Mouse (Mus musculus): ENCODE results near the gene Cuta. TPM values are rescaled to one million over a fixed set of nuclear protein-coding genes. Genes with fewer than 3 reads are reported as not detected.
"Not testable (repeated sequence)": the region's sequence is repeated elsewhere in the genome, so short reads cannot be mapped to it uniquely, and the experiment has no call there.

Gene Cuta
- polyA plus RNA-seq (2015; fragmentation: Nextera tagmentation; extraction: Ambion mirVana) = 194 and 199 TPM in 2 replicates

DNA sequence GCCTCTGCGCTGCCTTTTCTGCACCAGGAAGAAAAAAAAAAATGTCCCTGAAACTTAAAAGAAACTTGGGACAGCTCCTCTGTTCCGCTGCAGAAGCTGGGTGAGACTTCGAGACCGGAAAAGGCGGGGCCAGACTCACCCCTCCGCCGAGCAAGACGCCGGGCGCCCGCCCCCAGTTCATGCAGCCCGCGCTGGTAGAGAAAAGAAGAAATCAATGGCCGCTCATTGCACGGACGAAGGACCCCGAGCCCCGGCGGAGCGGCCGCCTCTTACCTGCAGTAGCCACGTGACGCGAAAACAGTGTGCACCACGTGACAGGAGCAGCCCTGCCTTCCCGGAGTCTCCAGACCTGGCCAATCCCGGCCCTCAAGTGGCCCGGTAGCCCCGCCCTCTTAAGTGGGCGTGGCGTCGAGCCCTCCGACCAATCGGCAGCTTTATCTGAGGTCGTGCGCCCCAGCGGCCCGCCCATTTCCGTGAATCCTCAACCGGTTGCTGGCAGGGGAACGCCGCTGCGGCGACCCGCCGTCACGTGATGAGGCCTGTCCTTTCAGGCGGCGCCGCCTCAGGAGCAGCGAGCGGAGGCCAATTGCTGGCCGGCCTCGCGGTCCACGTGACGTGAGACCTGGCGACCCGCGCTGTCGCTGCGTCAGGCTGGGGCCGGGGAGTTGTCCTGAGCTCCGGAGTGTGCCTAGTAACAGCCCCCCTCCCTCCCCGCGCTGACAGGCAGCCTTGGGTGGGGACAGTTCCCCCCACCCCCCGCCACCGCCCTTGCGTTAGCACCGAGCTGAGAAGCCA, at the start of gene Cuta:
Cuta (minus strand) TSS at position 392 of the 795 bp plus-strand sequence.
- Histone ChIP-seq H3K27me3 (ENCODE audit: control insufficient read depth, insufficient read depth, low read depth, low read length) (no peaks in the 10 kb centered on the region), H3K9me3 (ENCODE audit: control insufficient read depth, low read length) (no peaks in the 10 kb centered on the region), H3K4me3 (ENCODE audit: low read length) (peak within 1 kb of the TSS; percentile 75), H3K9ac (ENCODE audit: low read length) (peak within 1 kb of the TSS; percentile 79), H3K27ac (ENCODE audit: low read length) (peak within 1 kb of the TSS; percentile 92), H3K4me1 (replicated peaks; ENCODE audit: control insufficient read depth, insufficient read depth, low read length) (peaks cover 21% of the 10 kb centered on the region), H3K4me2 (ENCODE audit: low read depth, low read length) (peak within 1 kb of the TSS; percentile 74), H3K36me3 (ENCODE audit: control insufficient read depth, insufficient read depth, low read length) (peaks cover 3% of the 10 kb centered on the region)
- peak; percentile 96 for ATAC-seq (ENCODE audit: low read depth)
- under 1% methylated on average over 70 of the region's 70 CpGs for whole genome bisulfite sequencing

DNA sequence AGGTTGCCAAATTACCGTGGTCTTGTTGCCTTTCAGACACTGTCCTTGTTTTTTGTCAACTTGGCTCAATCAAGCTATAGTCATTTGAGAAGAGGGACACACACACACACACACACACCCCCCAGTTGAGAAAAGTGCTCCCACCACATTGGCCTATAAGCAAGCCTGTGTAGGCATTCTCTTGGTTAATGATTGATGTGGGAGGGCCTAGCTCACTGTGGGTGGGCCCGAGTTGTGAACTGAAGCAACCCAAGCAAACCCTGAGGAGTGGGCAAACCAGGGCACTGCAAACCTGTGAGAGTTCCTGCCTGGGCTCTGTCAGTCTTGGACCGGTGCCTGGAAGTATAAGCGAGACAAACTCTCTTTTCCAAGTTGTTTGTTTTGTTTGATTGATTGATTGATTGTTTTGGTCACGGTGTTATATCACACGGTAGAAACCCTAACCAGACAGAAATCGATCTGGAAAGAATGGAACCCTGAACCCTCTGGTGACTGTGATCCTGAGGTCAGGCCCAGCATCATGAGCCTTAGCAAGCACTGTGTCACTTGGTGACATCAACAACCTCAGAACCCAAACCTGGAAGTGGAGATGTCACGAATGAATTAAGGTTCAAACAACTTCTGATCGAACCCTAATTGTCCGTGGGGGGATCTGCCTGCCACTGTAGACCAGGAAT, 46.3 kb upstream of the Cuta start:
- Histone ChIP-seq H3K4me2 (ENCODE audit: low read depth, low read length) (no peak overlapping the region), H3K27ac (ENCODE audit: low read length) (no peak overlapping the region), H3K27me3 (ENCODE audit: control insufficient read depth, insufficient read depth, low read depth, low read length) (no peaks in the 10 kb centered on the region), H3K9ac (ENCODE audit: low read length) (no peak overlapping the region), H3K4me3 (ENCODE audit: low read length) (no peak overlapping the region), H3K4me1 (replicated peaks; ENCODE audit: control insufficient read depth, insufficient read depth, low read length) (no peaks in the 10 kb centered on the region), H3K36me3 (ENCODE audit: control insufficient read depth, insufficient read depth, low read length) (peaks cover 2% of the 10 kb centered on the region; the same call in 1 of the 2 replicates), H3K9me3 (ENCODE audit: control insufficient read depth, low read length) (no peaks in the 10 kb centered on the region)
- WGBS = 54% methylated on average over 10 of the region's 10 CpGs
- no peak for ATAC-seq (ENCODE audit: low read depth)

DNA sequence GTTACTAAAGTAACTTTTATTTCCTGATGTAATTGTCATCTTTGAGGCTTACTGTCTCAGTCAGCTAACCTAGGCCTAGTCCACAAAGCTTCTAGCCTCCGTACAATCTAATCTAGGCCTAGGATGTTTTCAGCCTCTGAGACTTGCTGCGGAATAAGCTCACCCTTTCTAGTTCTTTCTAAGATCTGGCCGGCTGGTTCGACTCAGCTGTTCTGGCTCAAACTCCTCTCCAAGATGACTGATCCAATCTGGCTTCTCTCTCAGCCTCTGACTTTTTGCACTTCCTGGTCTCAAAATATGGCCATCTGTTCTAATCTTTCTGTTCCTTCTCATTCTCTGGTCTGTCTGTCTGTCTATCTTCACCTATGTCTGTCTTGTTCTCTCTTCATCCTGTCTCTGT, 44.0 kb upstream of the Cuta start:
- H3K9me3 ChIP-seq (ENCODE audit: control insufficient read depth, low read length) = no peaks in the 10 kb centered on the region
- no peak overlapping the region for H3K9ac ChIP-seq (ENCODE audit: low read length)
- peaks cover 10% of the 10 kb centered on the region; the same call in 1 of the 2 replicates for H3K36me3 ChIP-seq (ENCODE audit: control insufficient read depth, insufficient read depth, low read length)
- H3K4me3 ChIP-seq (ENCODE audit: low read length) = no peak overlapping the region
- no peak for ATAC-seq (ENCODE audit: low read depth)
- 92% methylated on average over 4 of the region's 4 CpGs for WGBS
- no peaks in the 10 kb centered on the region for H3K4me1 ChIP-seq (replicated peaks; ENCODE audit: control insufficient read depth, insufficient read depth, low read length)
- no peak overlapping the region for H3K27ac ChIP-seq (ENCODE audit: low read length)
- H3K4me2 ChIP-seq (ENCODE audit: low read depth, low read length) = no peak overlapping the region
- no peaks in the 10 kb centered on the region for H3K27me3 ChIP-seq (ENCODE audit: control insufficient read depth, insufficient read depth, low read depth, low read length)

DNA sequence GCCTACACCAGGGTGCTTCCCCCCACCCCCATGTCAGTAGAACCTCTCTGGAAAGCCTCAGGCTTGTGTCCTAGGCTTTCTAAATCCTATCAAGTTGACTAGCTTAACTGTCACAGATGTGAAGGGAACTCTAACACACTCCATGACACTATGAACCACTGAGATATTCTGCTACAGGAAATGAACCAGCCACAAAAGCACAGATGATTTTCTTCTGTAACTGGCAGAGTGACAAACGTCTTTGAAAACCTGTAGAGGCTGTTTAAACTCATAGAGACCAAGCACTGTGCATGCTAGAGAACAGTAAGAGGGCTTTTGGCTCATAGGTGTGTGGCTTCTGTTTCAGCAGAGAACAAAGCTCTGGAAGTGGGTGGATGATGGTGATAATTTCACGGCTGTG, 41.7 kb upstream of the Cuta start:
- WGBS = 56% methylated on average over 2 of the region's 2 CpGs
- no peak for ATAC-seq (ENCODE audit: low read depth)
- H3K9ac ChIP-seq (ENCODE audit: low read length) = no peak overlapping the region
- peaks cover 23% of the 10 kb centered on the region for H3K36me3 ChIP-seq (ENCODE audit: control insufficient read depth, insufficient read depth, low read length)
- no peaks in the 10 kb centered on the region for H3K27me3 ChIP-seq (ENCODE audit: control insufficient read depth, insufficient read depth, low read depth, low read length)
- H3K4me2 ChIP-seq (ENCODE audit: low read depth, low read length) = no peak overlapping the region
- H3K4me1 ChIP-seq (replicated peaks; ENCODE audit: control insufficient read depth, insufficient read depth, low read length) = 0 out of 2 replicates have a peak, but pooled peaks cover under 1% of the 10 kb centered on the region
- no peak overlapping the region for H3K27ac ChIP-seq (ENCODE audit: low read length)
- no peaks in the 10 kb centered on the region for H3K9me3 ChIP-seq (ENCODE audit: control insufficient read depth, low read length)
- no peak overlapping the region for H3K4me3 ChIP-seq (ENCODE audit: low read length)

DNA sequence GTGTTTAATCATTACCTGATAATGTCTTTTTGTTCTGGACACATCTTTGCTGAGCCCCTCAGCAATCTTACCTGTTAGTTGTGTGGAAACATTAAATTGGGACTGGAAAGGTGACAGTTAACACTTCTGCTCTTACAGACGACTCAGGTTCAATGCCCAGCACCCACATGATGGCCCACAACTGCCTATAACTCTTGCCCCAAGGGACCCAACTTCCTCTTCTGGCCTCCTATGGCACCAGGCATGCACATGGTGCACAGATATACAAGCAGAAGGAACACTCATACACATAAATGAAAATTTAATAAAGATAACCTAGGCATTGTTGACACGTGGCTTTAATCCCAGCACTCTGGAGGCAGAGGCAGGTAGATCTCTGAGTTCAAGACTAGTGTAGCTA, 40.1 kb upstream of the Cuta start:
- WGBS = 79% methylated on average over 2 of the region's 2 CpGs
- no peaks in the 10 kb centered on the region for H3K9me3 ChIP-seq (ENCODE audit: control insufficient read depth, low read length)
- peaks cover 34% of the 10 kb centered on the region for H3K36me3 ChIP-seq (ENCODE audit: control insufficient read depth, insufficient read depth, low read length)
- H3K9ac ChIP-seq (ENCODE audit: low read length) = no peak overlapping the region
- H3K27ac ChIP-seq (ENCODE audit: low read length) = no peak overlapping the region
- H3K4me3 ChIP-seq (ENCODE audit: low read length) = no peak overlapping the region
- H3K27me3 ChIP-seq (ENCODE audit: control insufficient read depth, insufficient read depth, low read depth, low read length) = no peaks in the 10 kb centered on the region
- H3K4me2 ChIP-seq (ENCODE audit: low read depth, low read length) = no peak overlapping the region
- peaks cover 8% of the 10 kb centered on the region for H3K4me1 ChIP-seq (replicated peaks; ENCODE audit: control insufficient read depth, insufficient read depth, low read length)
- no peak for ATAC-seq (ENCODE audit: low read depth)

DNA sequence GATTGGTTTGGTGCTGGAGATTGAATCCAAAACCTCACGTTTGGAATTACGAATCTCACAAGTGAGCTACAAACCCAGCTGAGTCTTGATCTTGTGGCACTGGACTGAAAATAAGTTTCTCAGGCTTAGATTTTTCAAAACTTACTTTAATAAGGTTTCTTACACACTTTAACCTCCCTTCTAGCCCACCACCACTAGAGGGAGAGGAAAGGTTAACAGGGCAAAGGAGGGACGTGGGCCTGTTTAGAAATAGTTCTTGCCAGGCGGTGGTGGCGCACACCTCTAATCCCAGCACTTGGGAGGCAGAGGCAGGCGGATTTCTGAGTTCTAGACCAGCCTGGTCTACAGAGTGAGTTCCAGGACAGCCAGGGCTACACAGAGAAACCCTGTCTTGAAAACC, 38.0 kb upstream of the Cuta start:
- H3K9me3 ChIP-seq (ENCODE audit: control insufficient read depth, low read length); H3K27me3 ChIP-seq (ENCODE audit: control insufficient read depth, insufficient read depth, low read depth, low read length); H3K4me2 ChIP-seq (ENCODE audit: low read depth, low read length); H3K9ac ChIP-seq (ENCODE audit: low read length); ATAC-seq (ENCODE audit: low read depth); H3K4me3 ChIP-seq (ENCODE audit: low read length); H3K27ac ChIP-seq (ENCODE audit: low read length): not testable (repeated sequence)
- WGBS = 80% methylated on average over 6 of the region's 6 CpGs
- peaks cover 34% of the 10 kb centered on the region for H3K36me3 ChIP-seq (ENCODE audit: control insufficient read depth, insufficient read depth, low read length)
- peaks cover 17% of the 10 kb centered on the region for H3K4me1 ChIP-seq (replicated peaks; ENCODE audit: control insufficient read depth, insufficient read depth, low read length)

DNA sequence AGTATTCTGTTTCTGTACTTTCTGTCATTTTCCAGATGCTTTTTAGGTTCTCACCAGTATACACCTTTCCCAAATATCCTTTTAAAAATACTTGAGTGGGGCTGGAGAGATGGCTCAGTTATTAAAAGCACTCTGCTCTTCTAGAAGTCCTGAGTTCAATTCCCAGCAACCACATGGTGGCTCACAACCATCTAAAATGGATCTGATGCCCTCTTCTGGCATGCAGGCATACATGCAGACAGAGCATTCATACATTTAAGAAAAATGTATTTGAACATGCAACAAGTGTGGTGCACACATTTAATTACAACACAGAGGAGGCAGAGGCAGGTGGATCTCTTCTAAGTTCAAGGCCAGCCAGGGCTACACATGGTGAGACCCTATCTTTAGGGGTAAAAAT, 36.0 kb upstream of the Cuta start:
- H3K4me1 ChIP-seq (replicated peaks; ENCODE audit: control insufficient read depth, insufficient read depth, low read length) = peaks cover 28% of the 10 kb centered on the region
- H3K4me3 ChIP-seq (ENCODE audit: low read length) = no peak overlapping the region
- no peak overlapping the region for H3K4me2 ChIP-seq (ENCODE audit: low read depth, low read length)
- no peak overlapping the region for H3K27ac ChIP-seq (ENCODE audit: low read length)
- peaks cover 31% of the 10 kb centered on the region for H3K36me3 ChIP-seq (ENCODE audit: control insufficient read depth, insufficient read depth, low read length)
- no peak for ATAC-seq (ENCODE audit: low read depth)
- no peaks in the 10 kb centered on the region for H3K9me3 ChIP-seq (ENCODE audit: control insufficient read depth, low read length)
- no peak overlapping the region for H3K9ac ChIP-seq (ENCODE audit: low read length)
- no peaks in the 10 kb centered on the region for H3K27me3 ChIP-seq (ENCODE audit: control insufficient read depth, insufficient read depth, low read depth, low read length)

DNA sequence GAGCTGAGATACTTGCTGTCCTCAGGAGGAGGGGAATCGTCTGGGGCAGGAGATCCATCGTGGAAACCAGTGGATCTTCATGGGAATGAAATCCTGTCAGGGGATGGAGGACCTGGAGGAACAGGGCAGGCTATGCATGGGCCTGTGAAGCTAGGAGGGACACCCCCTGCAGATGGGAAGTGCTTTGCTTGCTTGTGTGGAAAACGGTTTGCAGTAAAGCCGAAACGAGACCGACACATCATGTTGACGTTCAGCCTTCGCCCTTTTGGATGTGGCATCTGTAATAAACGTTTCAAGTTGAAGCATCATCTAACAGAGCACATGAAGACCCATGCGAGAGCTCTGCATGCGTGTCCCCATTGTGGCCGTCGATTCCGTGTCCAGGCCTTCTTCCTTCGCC, 35.2 kb upstream of the Cuta start:
- Histone ChIP-seq H3K9ac (ENCODE audit: low read length) (no peak overlapping the region), H3K4me3 (ENCODE audit: low read length) (no peak overlapping the region), H3K36me3 (ENCODE audit: control insufficient read depth, insufficient read depth, low read length) (peaks cover 31% of the 10 kb centered on the region), H3K27ac (ENCODE audit: low read length) (no peak overlapping the region), H3K9me3 (ENCODE audit: control insufficient read depth, low read length) (no peaks in the 10 kb centered on the region), H3K27me3 (ENCODE audit: control insufficient read depth, insufficient read depth, low read depth, low read length) (no peaks in the 10 kb centered on the region), H3K4me1 (replicated peaks; ENCODE audit: control insufficient read depth, insufficient read depth, low read length) (peaks cover 28% of the 10 kb centered on the region), H3K4me2 (ENCODE audit: low read depth, low read length) (no peak overlapping the region)
- 89% methylated on average over 15 of the region's 15 CpGs for WGBS
- ATAC-seq (ENCODE audit: low read depth) = no peak

DNA sequence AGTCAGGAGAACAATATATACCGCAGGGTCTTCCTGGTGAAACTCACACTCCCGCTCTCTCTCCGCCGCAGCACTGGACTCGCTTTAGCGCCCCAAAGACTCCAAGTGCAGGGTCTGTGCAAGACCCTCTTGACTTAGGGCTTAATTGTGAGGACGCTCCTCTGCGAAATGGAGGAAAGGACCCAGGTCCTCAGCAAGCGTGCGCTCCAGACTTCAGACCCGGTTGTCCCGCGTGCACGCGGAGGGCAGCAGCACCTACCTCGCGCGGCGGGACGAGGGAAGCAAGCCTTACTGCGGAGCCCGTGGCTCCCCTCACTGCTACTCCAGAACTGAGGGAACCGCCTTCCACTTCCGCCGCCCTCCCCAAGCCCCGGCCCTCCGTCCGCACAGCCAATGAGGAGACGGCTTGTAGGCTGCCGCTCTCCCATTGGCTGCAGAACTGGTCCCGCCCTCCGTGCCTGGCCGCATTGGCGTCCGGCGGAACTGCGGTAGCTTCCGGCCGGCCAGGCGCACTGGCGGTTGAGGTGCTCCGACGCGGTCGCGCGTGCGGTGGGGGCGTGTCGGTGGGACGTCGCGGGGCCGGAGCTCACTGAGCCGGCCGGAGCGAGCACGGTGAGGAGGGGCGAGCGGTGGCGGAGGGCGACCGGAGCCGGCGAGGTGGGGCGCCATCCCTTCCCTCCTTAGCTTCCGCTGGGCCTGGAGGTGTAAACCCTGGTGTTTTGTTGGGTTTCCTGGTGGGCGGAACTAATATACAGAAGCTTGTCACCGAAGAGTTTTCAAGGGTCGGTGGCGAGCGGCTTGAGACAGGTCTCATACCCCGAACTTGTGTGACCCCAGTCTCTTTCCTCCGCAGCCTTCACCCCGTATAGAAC, 33.6 kb upstream of the Cuta start, which contains the start of gene Zbtb9:
Zbtb9 (plus strand) TSS at position 465 of the 872 bp plus-strand sequence.
- Histone ChIP-seq H3K4me2 (ENCODE audit: low read depth, low read length) (peak within 1 kb of the TSS; percentile 94), H3K36me3 (ENCODE audit: control insufficient read depth, insufficient read depth, low read length) (peaks cover 21% of the 10 kb centered on the region), H3K9ac (ENCODE audit: low read length) (peak within 1 kb of the TSS; percentile 92), H3K4me1 (replicated peaks; ENCODE audit: control insufficient read depth, insufficient read depth, low read length) (peaks cover 28% of the 10 kb centered on the region), H3K27me3 (ENCODE audit: control insufficient read depth, insufficient read depth, low read depth, low read length) (no peaks in the 10 kb centered on the region), H3K27ac (ENCODE audit: low read length) (peak within 1 kb of the TSS; percentile 96), H3K9me3 (ENCODE audit: control insufficient read depth, low read length) (no peaks in the 10 kb centered on the region), H3K4me3 (ENCODE audit: low read length) (peak within 1 kb of the TSS; percentile 70)
- peak; percentile 99 for ATAC-seq (ENCODE audit: low read depth)
- WGBS = under 1% methylated on average over 75 of the region's 75 CpGs
